ENCODE assay signal across 27 mouse cellular contexts in the genomic region with DNA sequence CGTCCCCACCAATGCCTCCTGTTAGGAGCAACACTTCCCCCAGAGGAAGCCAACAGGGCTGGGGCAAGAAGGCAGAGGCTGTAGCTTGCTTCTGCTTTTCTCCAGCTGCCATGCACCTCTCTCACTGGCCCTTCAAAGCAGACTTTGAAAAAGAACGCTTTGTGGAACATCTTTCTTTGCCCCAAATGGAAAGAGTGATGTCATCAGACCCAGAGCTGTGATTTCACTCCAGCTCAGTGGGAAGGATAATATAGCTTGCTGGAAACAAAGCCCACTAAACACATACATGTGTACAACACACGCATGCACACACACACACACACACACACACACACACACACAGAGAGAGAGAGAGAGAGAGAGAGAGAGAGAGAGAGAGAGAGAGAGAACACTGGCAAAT. TPM values are rescaled to one million over a fixed set of nuclear protein-coding genes. Genes with fewer than 3 reads are reported as not detected.
"Had no signal": no experiment of that assay in that cellular context is flagged by ENCODE, and none has a peak within 500 bp of the region (broad histone marks: within the 10 kb centered on the region; RNA-seq: fewer than 3 reads in every experiment).

No protein-coding gene starts in this region.

- DNase-seq: cerebellum, adult 9-10 months; cerebellum, adult 9-11 months; cerebellum, postnatal 10 days; cerebellum, postnatal 14 days; cerebellum, postnatal 25 days; cerebellum, postnatal 36 days; embryo, embryonic 11 days; forebrain, postnatal 0 days; gastrocnemius, adult 2 months; gastrocnemius, postnatal 10 days; gastrocnemius, postnatal 14 days; gastrocnemius, postnatal 25 days; gastrocnemius, postnatal 36 days; heart, adult 11 months; heart, adult 18-20 months; heart, adult 2 months had no signal

- H3K4me1 ChIP-seq: embryonic facial prominence, embryonic 10.5 days; embryonic facial prominence, embryonic 12.5 days; forebrain, embryonic 10.5 days; forebrain, embryonic 12.5 days; forebrain, embryonic 13.5 days; forebrain, embryonic 15.5 days had no signal

- H3K9ac ChIP-seq: embryonic facial prominence, embryonic 12.5 days; embryonic facial prominence, embryonic 13.5 days; embryonic facial prominence, embryonic 15.5 days; forebrain, embryonic 12.5 days; forebrain, embryonic 13.5 days; forebrain, embryonic 15.5 days; forebrain, postnatal 0 days had no signal

- H3K27ac ChIP-seq: embryonic facial prominence, embryonic 10.5 days; embryonic facial prominence, embryonic 12.5 days; embryonic facial prominence, embryonic 13.5 days; embryonic facial prominence, embryonic 15.5 days; forebrain, embryonic 10.5 days; forebrain, embryonic 12.5 days; forebrain, embryonic 13.5 days; forebrain, embryonic 15.5 days; gastrocnemius, adult 2 months; heart, adult 2 months had no signal

- H3K27me3 ChIP-seq: embryonic facial prominence, embryonic 12.5 days; embryonic facial prominence, embryonic 13.5 days; embryonic facial prominence, embryonic 15.5 days; forebrain, embryonic 12.5 days; forebrain, embryonic 13.5 days; forebrain, embryonic 15.5 days had no signal

- H3K36me3 ChIP-seq: embryonic facial prominence, embryonic 10.5 days; embryonic facial prominence, embryonic 12.5 days; embryonic facial prominence, embryonic 13.5 days; embryonic facial prominence, embryonic 15.5 days; forebrain, embryonic 10.5 days; forebrain, embryonic 12.5 days; forebrain, embryonic 15.5 days had no signal

- H3K4me3 ChIP-seq: embryonic facial prominence, embryonic 10.5 days; embryonic facial prominence, embryonic 12.5 days; embryonic facial prominence, embryonic 13.5 days; embryonic facial prominence, embryonic 15.5 days; erythroblast, embryonic 14.5 days; forebrain, embryonic 10.5 days; forebrain, embryonic 12.5 days; forebrain, embryonic 13.5 days; forebrain, embryonic 15.5 days; gastrocnemius, adult 2 months; heart, adult 2 months had no signal

- H3K9me3 ChIP-seq: embryonic facial prominence, embryonic 10.5 days; embryonic facial prominence, embryonic 12.5 days; embryonic facial prominence, embryonic 15.5 days; forebrain, embryonic 10.5 days; forebrain, embryonic 12.5 days; forebrain, embryonic 13.5 days had no signal

- H3K4me2 ChIP-seq: embryonic facial prominence, embryonic 12.5 days; embryonic facial prominence, embryonic 13.5 days; embryonic facial prominence, embryonic 15.5 days; forebrain, embryonic 12.5 days; forebrain, embryonic 13.5 days; forebrain, embryonic 15.5 days had no signal

RNA-seq across cellular contexts. Expression of a gene that starts 17.1 kb away (rescaled TPM):
- total RNA-seq: common myeloid progenitor, adult 5-6 weeks; granulocyte monocyte progenitor cell, adult 5-6 weeks had no signal
- polyA plus RNA-seq: erythroblast, embryonic 14.5 days had no signal
